Mouse (Mus musculus): ENCODE measurements around the gene Pmp22. TPM values are rescaled to one million over a fixed set of nuclear protein-coding genes. Genes with fewer than 3 reads are reported as not detected.

The Pmp22 gene
- polyA plus RNA-seq, 1 experiment: 21.8 TPM

- TF ChIP-seq POLR2A (IDR thresholded peaks at IDR 0.05; ENCODE audit: extremely low read depth, insufficient read depth, low read length) (no peak), CTCF (IDR thresholded peaks at IDR 0.05; ENCODE audit: extremely low read depth, insufficient read depth, low read length) (no peak)
Measured at GRCm38 (mm10) chr11:63201989-63202535, 73.3 kb downstream of the Pmp22 start.

More at GRCm38 (mm10) chr11:63201989-63202535, 73.3 kb downstream of the Pmp22 start:
- H3K27ac ChIP-seq (ENCODE audit: insufficient read depth, low read length): no peak overlapping the region
- no peak overlapping the region for H3K4me3 ChIP-seq (ENCODE audit: insufficient read depth, low read length)
- no peaks in the 10 kb centered on the region for H3K4me1 ChIP-seq (ENCODE audit: control insufficient read depth, insufficient read depth, low read length)

Other genes with a start within 250 kb of the Pmp22 start
- 30.2 and 32.8 TPM in 2 replicates for gene Tvp23b, start 249.5 kb upstream of the Pmp22 start, polyA plus RNA-seq (2012; rRNA removed)
- gene Cdrt4, start 177.8 kb upstream of the Pmp22 start, polyA plus RNA-seq (2012; rRNA removed): not detected in 2 replicates
- not detected in 2 replicates for gene Tekt3, start 67.3 kb upstream of the Pmp22 start, polyA plus RNA-seq (2012; rRNA removed)

All from cortical plate, adult 2 months (tissue).